Mouse (Mus musculus) layer of hippocampus, adult 9-10 months (tissue): ENCODE data around the gene Vps25.

Source experiments
- DNase-seq: peaks from one replicate; pipeline ENCODE4 v3.0.0; 2022; ENCODE audit warnings: low spot score

Vps25 gene

GRCm38 (mm10) chr11:101276319-101277070 lies 23.0 kb downstream of the Vps25 start:
- DNase-seq, result no peak

- no peak for DNase-seq
These were observed 24.1 kb downstream of the Vps25 start for GRCm38 (mm10) chr11:101277381-101278222.

- DNase-seq, result peak; percentile 76
These were observed 25.0 kb downstream of the Vps25 start, which contains the start of the genes Cntd1 and Coa3 for GRCm38 (mm10) chr11:101278223-101279192. Gene Cntd1, plus strand, starts transcription at chr11:101279012. Gene Coa3, minus strand, starts transcription at chr11:101279114.

- DNase-seq, result no peak
These were observed 25.7 kb downstream of the Vps25 start for GRCm38 (mm10) chr11:101279193-101279569.

GRCm38 (mm10) chr11:101280837-101281236 lies 27.3 kb downstream of the Vps25 start:
- no peak for DNase-seq

GRCm38 (mm10) chr11:101282896-101283295 lies 29.4 kb downstream of the Vps25 start:
- no peak for DNase-seq

- DNase-seq, result no peak
These were observed 30.3 kb downstream of the Vps25 start for GRCm38 (mm10) chr11:101283805-101284204.

- DNase-seq, result no peak
These were observed 33.8 kb downstream of the Vps25 start for GRCm38 (mm10) chr11:101287306-101287705.

GRCm38 (mm10) chr11:101291231-101291630 lies 37.7 kb downstream of the Vps25 start:
- DNase-seq, result no peak

- DNase-seq, result no peak
These were observed 41.7 kb downstream of the Vps25 start for GRCm38 (mm10) chr11:101295191-101295590.

- no peak for DNase-seq
These were observed 47.4 kb downstream of the Vps25 start for GRCm38 (mm10) chr11:101300881-101301280.

GRCm38 (mm10) chr11:101301299-101302003 lies 47.9 kb downstream of the Vps25 start:
- DNase-seq, result no peak

GRCm38 (mm10) chr11:101302004-101302798 lies 48.7 kb downstream of the Vps25 start, which contains the start of gene Becn1:
Gene Becn1, minus strand, starts transcription at chr11:101302286.
- peak; percentile 89 for DNase-seq

GRCm38 (mm10) chr11:101307744-101308143 lies 54.2 kb downstream of the Vps25 start:
- no peak for DNase-seq
